ENCODE assay signal across 7 mouse cellular contexts in genomic region chr16:93973554-93973953, GRCm38 (mm10). TPM values are rescaled to one million over a fixed set of nuclear protein-coding genes. Genes with fewer than 3 reads are reported as not detected.
DNase-seq lines count a peak whose midpoint lies in the region; ATAC-seq lines count a peak whose summit lies in the region.

No protein-coding gene starts in this region.

- H3K9ac ChIP-seq in hindbrain, embryonic 11.5 days (ENCODE audit: low read depth, low read length): no peak overlapping the region; the same call in 1 of the 2 replicates
- H3K9ac ChIP-seq in stomach, embryonic 15.5 days: no peak overlapping the region

- H3K27ac ChIP-seq in hindbrain, embryonic 11.5 days (ENCODE audit: low read depth, low read length): no peak overlapping the region
- no peak overlapping the region for H3K27ac ChIP-seq in stomach, embryonic 15.5 days

- peak; percentile 3 for DNase-seq in Muller cell, postnatal 12 days (ENCODE audit: inconsistent ontology term)
- DNase-seq in hindbrain, embryonic 11.5 days (ENCODE audit: low spot score): peak; percentile 39
- peak; percentile 66 for DNase-seq in lung, postnatal 10 days
- no peak for DNase-seq in gastrocnemius, postnatal 14 days
- no peak for DNase-seq in left cerebral cortex, postnatal 36 days (ENCODE audit: low spot score in 2 of 2)

- no peaks in the 10 kb centered on the region for H3K9me3 ChIP-seq in hindbrain, embryonic 11.5 days (ENCODE audit: control insufficient read depth, low read length)
- H3K9me3 ChIP-seq in stomach, embryonic 15.5 days: no peaks in the 10 kb centered on the region

- peak; percentile 64 for ATAC-seq in CD4-positive, CD25-positive, alpha-beta regulatory T cell, adult 4 months
- no peak for ATAC-seq in hindbrain, embryonic 11.5 days (ENCODE audit: low FRiP score)
- ATAC-seq in stomach, embryonic 15.5 days (ENCODE audit: insufficient read depth, low FRiP score, low read depth): no peak

- no peaks in the 10 kb centered on the region for H3K36me3 ChIP-seq in hindbrain, embryonic 11.5 days (ENCODE audit: control insufficient read depth, insufficient read depth, low read length)
- H3K36me3 ChIP-seq in stomach, embryonic 15.5 days: no peaks in the 10 kb centered on the region

- peak overlapping the region; percentile 29; the same call in 1 of the 2 replicates for H3K4me2 ChIP-seq in hindbrain, embryonic 11.5 days (replicated peaks; ENCODE audit: low read depth, low read length)
- peak overlapping the region; percentile 46 for H3K4me2 ChIP-seq in stomach, embryonic 15.5 days

- 56% methylated on average over 5 of the region's 5 CpGs for WGBS in hindbrain, embryonic 11.5 days
- WGBS in stomach, embryonic 15.5 days: 51% methylated on average over 5 of the region's 5 CpGs

- H3K4me3 ChIP-seq in hindbrain, embryonic 11.5 days (ENCODE audit: low read depth, low read length): peak overlapping the region; percentile 6; the same call in 1 of the 2 replicates
- H3K4me3 ChIP-seq in stomach, embryonic 15.5 days (replicated peaks): peak overlapping the region; percentile 24; the same call in 1 of the 2 replicates

- H3K4me1 ChIP-seq in hindbrain, embryonic 11.5 days (replicated peaks; ENCODE audit: control insufficient read depth, insufficient read depth, low read length): no peaks in the 10 kb centered on the region
- no peaks in the 10 kb centered on the region for H3K4me1 ChIP-seq in stomach, embryonic 15.5 days

- intact Hi-C loops in gastrocnemius, postnatal 14 days (cut with DNase I; ENCODE audit: low total_unique reads): no loop called here
- intact Hi-C loops in left cerebral cortex, postnatal 36 days (cut with DNase I): no loop called here

- no peaks in the 10 kb centered on the region for H3K27me3 ChIP-seq in hindbrain, embryonic 11.5 days (ENCODE audit: control insufficient read depth, insufficient read depth, low read length)
- H3K27me3 ChIP-seq in stomach, embryonic 15.5 days (replicated peaks): no peaks in the 10 kb centered on the region

RNA-seq across cellular contexts. Expression of gene Cldn14, which starts 35.1 kb away (rescaled TPM):
- not detected for polyA plus RNA-seq in CD4-positive, CD25-positive, alpha-beta regulatory T cell, adult 4 months (2017; shearing (Covaris generic))
- not detected in 2 replicates for polyA plus RNA-seq in hindbrain, embryonic 11.5 days (2014; fragmentation: Nextera tagmentation; extraction: Ambion mirVana)
- polyA plus RNA-seq in stomach, embryonic 15.5 days (2015; fragmentation: Nextera tagmentation; extraction: Ambion mirVana): 0.37 TPM in 1 of 2 replicates, not detected in the other
- total RNA-seq in gastrocnemius, postnatal 14 days (2021): not detected
- 1 to 10 TPM; 2.0 to 2.5 TPM for total RNA-seq in left cerebral cortex, postnatal 36 days (2021)

Comparison
In these comparisons a context has a peak if more than half of its experiments do, and no peak if none do; other contexts are left out.
1. DNase-seq: peak in Muller cell, postnatal 12 days (single experiment), hindbrain, embryonic 11.5 days (single experiment) and lung, postnatal 10 days (single experiment); none in gastrocnemius, postnatal 14 days (single experiment) and left cerebral cortex, postnatal 36 days (0 of 2).